In genomic region chr14:119464883-119465282, GRCm38 (mm10) we compare ENCODE assay signal across 23 mouse cellular contexts.
DNase-seq lines count a peak whose midpoint lies in the region.
"Had no signal": no experiment of that assay in that cellular context is flagged by ENCODE, and none has a peak within 500 bp of the region (broad histone marks: within the 10 kb centered on the region; RNA-seq: fewer than 3 reads in every experiment).

No protein-coding gene starts in this region.

- H3K27me3 ChIP-seq in limb, embryonic 10.5 days (ENCODE audit: low read depth, poor library complexity, severe bottlenecking): no peaks in the 10 kb centered on the region
- H3K27me3 ChIP-seq: embryonic facial prominence, embryonic 12.5 days; heart, embryonic 15.5 days; hindbrain, embryonic 13.5 days; kidney, embryonic 15.5 days; limb, embryonic 12.5 days; liver, embryonic 12.5 days had no signal

- DNase-seq in cerebellum, postnatal 36 days: peak; percentile 6 to 10
- DNase-seq in cerebellum, adult 9-10 months: no peak
- DNase-seq in layer of hippocampus, adult 11-12 months (ENCODE audit: low spot score): peak; percentile 16
- DNase-seq in layer of hippocampus, adult 9-10 months (ENCODE audit: low spot score): no peak
- peak; percentile 62 for DNase-seq in brain, adult 2 months (ENCODE audit: low read depth, low spot score)
- peak; percentile 14 to 18 for DNase-seq in layer of hippocampus, adult 8-10 months (ENCODE audit: low spot score in 2 of 2)
- no peak for DNase-seq in limb, embryonic 10.5 days (ENCODE audit: low spot score)
- DNase-seq in urinary bladder, adult 18-20 months (ENCODE audit: low spot score in 2 of 2): no peak
- DNase-seq: adrenal gland, postnatal 36 days; gastrocnemius, postnatal 36 days; heart, postnatal 36 days; kidney, adult 11 months; kidney, postnatal 4 days; lung, adult 18-20 months; lung, postnatal 10 days; thymus, postnatal 25 days had no signal

- H3K4me3 ChIP-seq in limb, embryonic 10.5 days: no peak overlapping the region
- H3K4me3 ChIP-seq: embryonic facial prominence, embryonic 12.5 days; heart, embryonic 15.5 days; hindbrain, embryonic 13.5 days; kidney, embryonic 15.5 days; limb, embryonic 12.5 days; liver, embryonic 12.5 days; midbrain, embryonic 10.5 days had no signal

- H3K4me1 ChIP-seq in limb, embryonic 10.5 days: peaks cover 3% of the 10 kb centered on the region; the same call in 1 of the 2 replicates
- H3K4me1 ChIP-seq: embryonic facial prominence, embryonic 12.5 days; heart, embryonic 15.5 days; hindbrain, embryonic 13.5 days; kidney, embryonic 15.5 days; limb, embryonic 12.5 days; liver, embryonic 12.5 days had no signal

- no peaks in the 10 kb centered on the region for H3K9me3 ChIP-seq in limb, embryonic 10.5 days (replicated peaks)
- H3K9me3 ChIP-seq: embryonic facial prominence, embryonic 12.5 days; heart, embryonic 15.5 days; hindbrain, embryonic 13.5 days; kidney, embryonic 15.5 days; limb, embryonic 12.5 days; liver, embryonic 12.5 days; midbrain, embryonic 10.5 days had no signal

- WGBS in limb, embryonic 10.5 days: 92% methylated on average over 1 of the region's 1 CpGs

- H3K36me3 ChIP-seq in limb, embryonic 10.5 days: no peaks in the 10 kb centered on the region
- H3K36me3 ChIP-seq: embryonic facial prominence, embryonic 12.5 days; heart, embryonic 15.5 days; hindbrain, embryonic 13.5 days; kidney, embryonic 15.5 days; limb, embryonic 12.5 days; liver, embryonic 12.5 days; midbrain, embryonic 10.5 days had no signal

- H3K27ac ChIP-seq in limb, embryonic 10.5 days: no peak overlapping the region
- H3K27ac ChIP-seq: embryonic facial prominence, embryonic 12.5 days; heart, embryonic 15.5 days; hindbrain, embryonic 13.5 days; kidney, embryonic 15.5 days; limb, embryonic 12.5 days; liver, embryonic 12.5 days; midbrain, embryonic 10.5 days had no signal

Comparison
In these comparisons a context has a peak if more than half of its experiments do, and no peak if none do; other contexts are left out.
1. DNase-seq: peak in cerebellum, postnatal 36 days (2 of 2), layer of hippocampus, adult 11-12 months (single experiment), brain, adult 2 months (single experiment) and layer of hippocampus, adult 8-10 months (2 of 2); none in cerebellum, adult 9-10 months (single experiment), layer of hippocampus, adult 9-10 months (single experiment), limb, embryonic 10.5 days (single experiment) and urinary bladder, adult 18-20 months (0 of 2).